11 mouse cellular contexts compared by ENCODE assay signal in genomic region chr4:83166867-83167814, GRCm38 (mm10).
A peak's percentile ranks its signal among the peaks of the same experiment; 100 is the strongest.
DNase-seq lines count a peak whose midpoint lies in the region; ATAC-seq lines count a peak whose summit lies in the region.
"Had no signal": no experiment of that assay in that cellular context is flagged by ENCODE, and none has a peak within 500 bp of the region (broad histone marks: within the 10 kb centered on the region; RNA-seq: fewer than 3 reads in every experiment).

No protein-coding gene starts in this region.

- H3K9ac ChIP-seq in forebrain, embryonic 11.5 days (ENCODE audit: low read length), result no peak overlapping the region
- H3K9ac ChIP-seq: limb, embryonic 15.5 days; midbrain, embryonic 12.5 days had no signal

- H3K36me3 ChIP-seq in forebrain, embryonic 10.5 days (replicated peaks), result no peaks in the 10 kb centered on the region
- H3K36me3 ChIP-seq in forebrain, embryonic 11.5 days (ENCODE audit: control insufficient read depth, insufficient read depth, low read length), result no peaks in the 10 kb centered on the region
- H3K36me3 ChIP-seq: limb, embryonic 15.5 days; midbrain, embryonic 12.5 days had no signal

- no peaks in the 10 kb centered on the region for H3K27me3 ChIP-seq in forebrain, embryonic 10.5 days (ENCODE audit: poor library complexity, severe bottlenecking)
- no peaks in the 10 kb centered on the region for H3K27me3 ChIP-seq in forebrain, embryonic 11.5 days (ENCODE audit: control insufficient read depth, insufficient read depth, low read length)
- H3K27me3 ChIP-seq: limb, embryonic 15.5 days; midbrain, embryonic 12.5 days had no signal

- peak; percentile 4 for DNase-seq in forebrain, embryonic 10.5 days (ENCODE audit: extremely low spot score, low spot score)
- no peak for DNase-seq in forebrain, embryonic 11.5 days (ENCODE audit: low spot score)
- DNase-seq in right cerebral cortex, adult 2 months (ENCODE audit: low spot score in 2 of 2), result peak; percentile 19 to 27
- no peak for DNase-seq in right cerebral cortex, postnatal 14 days
- DNase-seq in kidney, postnatal 14 days, result peak; percentile 84
- DNase-seq in telencephalon, adult 2 months (ENCODE audit: low read depth, low spot score), result peak; percentile 31
- DNase-seq in cerebellum, adult 9-10 months, result no peak
- DNase-seq in thymus, postnatal 4 days, result no peak
- DNase-seq: thymus, postnatal 36 days had no signal

- H3K4me1 ChIP-seq in forebrain, embryonic 10.5 days, result peaks cover 14% of the 10 kb centered on the region
- H3K4me1 ChIP-seq in forebrain, embryonic 11.5 days (replicated peaks; ENCODE audit: control insufficient read depth, insufficient read depth, low read length), result no peaks in the 10 kb centered on the region
- H3K4me1 ChIP-seq: limb, embryonic 15.5 days had no signal

- no peak for ATAC-seq in forebrain, embryonic 11.5 days (replicated peaks; ENCODE audit: low FRiP score)

- no peaks in the 10 kb centered on the region for H3K9me3 ChIP-seq in forebrain, embryonic 10.5 days
- H3K9me3 ChIP-seq in forebrain, embryonic 11.5 days (ENCODE audit: control insufficient read depth, low read length), result no peaks in the 10 kb centered on the region
- H3K9me3 ChIP-seq: limb, embryonic 15.5 days; midbrain, embryonic 12.5 days had no signal

- no peak overlapping the region for H3K4me3 ChIP-seq in forebrain, embryonic 10.5 days
- H3K4me3 ChIP-seq in forebrain, embryonic 11.5 days (ENCODE audit: low read depth, low read length), result no peak overlapping the region
- H3K4me3 ChIP-seq: limb, embryonic 15.5 days; midbrain, embryonic 12.5 days had no signal

- H3K27ac ChIP-seq in forebrain, embryonic 10.5 days, result no peak overlapping the region
- H3K27ac ChIP-seq in forebrain, embryonic 11.5 days (ENCODE audit: low read depth, low read length), result no peak overlapping the region
- H3K27ac ChIP-seq: limb, embryonic 15.5 days; midbrain, embryonic 12.5 days had no signal

- WGBS in forebrain, embryonic 10.5 days, result 88% methylated on average over 12 of the region's 12 CpGs
- 81% methylated on average over 12 of the region's 12 CpGs for WGBS in forebrain, embryonic 11.5 days

- H3K4me2 ChIP-seq in forebrain, embryonic 11.5 days (ENCODE audit: low read depth, low read length, severe bottlenecking), result no peak overlapping the region
- H3K4me2 ChIP-seq: limb, embryonic 15.5 days; midbrain, embryonic 12.5 days had no signal

Comparison
In these comparisons a context has a peak if more than half of its experiments do, and no peak if none do; other contexts are left out.
1. DNase-seq: peak in forebrain, embryonic 10.5 days (single experiment), right cerebral cortex, adult 2 months (2 of 2), kidney, postnatal 14 days (single experiment) and telencephalon, adult 2 months (single experiment); none in forebrain, embryonic 11.5 days (single experiment), right cerebral cortex, postnatal 14 days (single experiment), cerebellum, adult 9-10 months (single experiment) and thymus, postnatal 4 days (single experiment).